Mouse (Mus musculus) hindbrain, postnatal 0 days (tissue): ENCODE results near the gene Slc25a51. TPM values are rescaled to one million over a fixed set of nuclear protein-coding genes. Genes with fewer than 3 reads are reported as not detected.
"Not testable (repeated sequence)": the region's sequence is repeated elsewhere in the genome, so short reads cannot be mapped to it uniquely, and the experiment has no call there.

Experiments used
- ATAC-seq: fragments of 200-750 bp; cut with Nextera tagmentation; 2 replicates; pipeline ENCODE4 v1.8.0; 2017; ENCODE audit warnings: mild to moderate bottlenecking, moderate TSS enrichment, moderate library complexity
- DNase-seq: peaks from one replicate; pipeline ENCODE4 v3.0.0-alpha.2; 2015; ENCODE audit warnings: low spot score
- H3K27ac ChIP-seq: fragments of 300-500 bp; sonication (generic); 2 replicates; pipeline ENCODE4 v1.5.1; 2014; ENCODE audit warnings: mild to moderate bottlenecking
- H3K27me3 ChIP-seq: fragments of 300-500 bp; sonication (generic); 2 replicates; pipeline ENCODE4 v1.6.1; 2014; ENCODE audit warnings: low read length, mixed read lengths; ENCODE audit not compliant: insufficient read depth
- H3K36me3 ChIP-seq: fragments of 300-500 bp; sonication (generic); 2 replicates; pipeline ENCODE4 v1.6.1; 2014; ENCODE audit warnings: low read length, mixed read lengths; ENCODE audit not compliant: insufficient read depth
- H3K4me1 ChIP-seq: fragments of 300-500 bp; sonication (generic); 2 replicates; pipeline ENCODE4 v1.6.1; 2014; ENCODE audit warnings: antibody characterized with exemption, low read length, mixed read lengths; ENCODE audit not compliant: insufficient read depth
- H3K4me2 ChIP-seq: fragments of 300-500 bp; sonication (generic); 2 replicates; pipeline ENCODE4 v1.6.1; 2014; ENCODE audit warnings: low read depth, mild to moderate bottlenecking, low read length, moderate library complexity, mixed read lengths
- H3K4me3 ChIP-seq: fragments of 300-500 bp; sonication (generic); 2 replicates; pipeline ENCODE4 v1.5.1; 2014; ENCODE audit warnings: low read length
- H3K9ac ChIP-seq: fragments of 300-500 bp; sonication (generic); replicated peaks from 2 replicates; pipeline ENCODE4 v1.6.1; 2014; ENCODE audit warnings: mild to moderate bottlenecking, low read length, moderate library complexity, mixed read lengths
- H3K9me3 ChIP-seq: fragments of 300-500 bp; sonication (generic); 2 replicates; pipeline ENCODE4 v1.6.1; 2016; ENCODE audit warnings: low read length, mixed read lengths
- CTCF ChIP-seq: IDR thresholded peaks from 2 replicates; pipeline ENCODE4 v1.5.1; 2016; ENCODE audit warnings: antibody characterized with exemption, control low read depth, low read depth
- WGBS: fragments of 180-500 bp; shearing (Covaris S2); extraction: QIAGEN DNeasy Blood & Tissue Kit; methylation state at CpG from one replicate; pipeline ENCODE4 v1.1.7; 2014; 5-methylcytosine and 5-hydroxymethylcytosine counted together
- polyA plus RNA-seq: library from polyadenylated mRNA; unstranded; fragments of >200 nt; fragmentation: Nextera tagmentation; extraction: Ambion mirVana; gene quantifications from 2 replicates; pipeline ENCODE4 v1.2.1, GENCODE M21; 2015
- total RNA-seq: library from RNA; depleted of rRNA; stranded (reverse); fragments of >200 nt; gene quantifications from 2 replicates; pipeline ENCODE4 v1.2.3, GENCODE M21; 2014

Gene Slc25a51
- total and polyA plus RNA-seq, 2 experiments from 2014 or later, result 64.3 to 142 TPM

GRCm38 (mm10) chr4:45392572-45392971 is 16.0 kb downstream of the Slc25a51 start:
- Histone ChIP-seq H3K4me1 (no peaks in the 10 kb centered on the region), H3K27ac (no peak overlapping the region), H3K9me3 (no peaks in the 10 kb centered on the region), H3K9ac (no peak overlapping the region), H3K4me2 (no peak overlapping the region), H3K27me3 (no peaks in the 10 kb centered on the region), H3K4me3 (no peak overlapping the region), H3K36me3 (no peaks in the 10 kb centered on the region)
- WGBS, result 70% methylated on average over 11 of the region's 11 CpGs
- no peak for TF ChIP-seq CTCF
- DNase-seq (no peak), ATAC-seq (no peak)

GRCm38 (mm10) chr4:45392099-45392498 is 16.5 kb downstream of the Slc25a51 start:
- peak; percentile 30; the same call in 1 of the 2 replicates for TF ChIP-seq CTCF
- Histone ChIP-seq H3K27me3 (no peaks in the 10 kb centered on the region), H3K9ac (no peak overlapping the region), H3K27ac (no peak overlapping the region), H3K4me3 (no peak overlapping the region), H3K4me2 (no peak overlapping the region), H3K9me3 (no peaks in the 10 kb centered on the region), H3K4me1 (no peaks in the 10 kb centered on the region), H3K36me3 (no peaks in the 10 kb centered on the region)
- WGBS, result 62% methylated on average over 4 of the region's 4 CpGs
- DNase-seq, result no peak
- ATAC-seq, result no peak

GRCm38 (mm10) chr4:45387296-45387695 is 21.3 kb downstream of the Slc25a51 start:
- H3K36me3 ChIP-seq, H3K9me3 ChIP-seq, H3K4me2 ChIP-seq, H3K27ac ChIP-seq, DNase-seq, H3K4me1 ChIP-seq, H3K9ac ChIP-seq, ATAC-seq, H3K4me3 ChIP-seq, H3K27me3 ChIP-seq: not testable (repeated sequence)
- WGBS, result 93% methylated on average over 5 of the region's 5 CpGs

- not testable (repeated sequence) for H3K9me3 ChIP-seq, H3K4me3 ChIP-seq, H3K36me3 ChIP-seq, H3K4me1 ChIP-seq, H3K27ac ChIP-seq, H3K4me2 ChIP-seq, DNase-seq, H3K27me3 ChIP-seq, H3K9ac ChIP-seq, ATAC-seq
- 82% methylated on average over 2 of the region's 2 CpGs for WGBS
Observed at GRCm38 (mm10) chr4:45382133-45382532, 26.4 kb downstream of the Slc25a51 start.

- not testable (repeated sequence) for H3K9me3 ChIP-seq, H3K9ac ChIP-seq, ATAC-seq, H3K36me3 ChIP-seq, DNase-seq, H3K4me3 ChIP-seq, H3K27ac ChIP-seq, H3K27me3 ChIP-seq, H3K4me2 ChIP-seq, H3K4me1 ChIP-seq
- WGBS, result 87% methylated on average over 10 of the region's 10 CpGs
Observed at GRCm38 (mm10) chr4:45380903-45381580, 27.5 kb downstream of the Slc25a51 start.

GRCm38 (mm10) chr4:45376573-45376972 is 32.0 kb downstream of the Slc25a51 start:
- H3K4me2 ChIP-seq, result no peak overlapping the region
- H3K27ac ChIP-seq, result no peak overlapping the region
- no peak overlapping the region for H3K4me3 ChIP-seq
- no peaks in the 10 kb centered on the region for H3K4me1 ChIP-seq
- 80% methylated on average over 4 of the region's 4 CpGs for WGBS
- no peaks in the 10 kb centered on the region for H3K27me3 ChIP-seq
- no peak for TF ChIP-seq CTCF
- no peaks in the 10 kb centered on the region for H3K9me3 ChIP-seq
- ATAC-seq (no peak), DNase-seq (no peak)
- peaks cover 35% of the 10 kb centered on the region for H3K36me3 ChIP-seq
- no peak overlapping the region for H3K9ac ChIP-seq

- H3K4me1 ChIP-seq, result no peaks in the 10 kb centered on the region
- 87% methylated on average over 5 of the region's 5 CpGs for WGBS
- DNase-seq (no peak), ATAC-seq (no peak)
- H3K4me2 ChIP-seq, result no peak overlapping the region
- H3K36me3 ChIP-seq, result peaks cover 43% of the 10 kb centered on the region
- no peak overlapping the region for H3K27ac ChIP-seq
- H3K9me3 ChIP-seq, result no peaks in the 10 kb centered on the region
- H3K4me3 ChIP-seq, result no peak overlapping the region
- no peaks in the 10 kb centered on the region for H3K27me3 ChIP-seq
- H3K9ac ChIP-seq, result no peak overlapping the region
- no peak for TF ChIP-seq CTCF
Observed at GRCm38 (mm10) chr4:45374879-45375278, 33.7 kb downstream of the Slc25a51 start.
